Mouse (Mus musculus) bone marrow, adult 2 months (tissue): ENCODE results near the gene Ergic2.

ENCODE experiments used
- CTCF ChIP-seq: fragments of 200-500 bp; IDR thresholded peaks from 2 replicates; pipeline ENCODE4 v1.5.1; 2011; ENCODE audit warnings: low read length, control low read depth; ENCODE audit not compliant: control insufficient read depth, insufficient read depth
- POLR2A ChIP-seq: fragments of 200-500 bp; IDR thresholded peaks from 2 replicates; pipeline ENCODE4 v1.6.1; 2011; ENCODE audit warnings: low read depth, mild to moderate bottlenecking, control low read depth, low read length, borderline replicate concordance; ENCODE audit not compliant: control insufficient read depth

DNA sequence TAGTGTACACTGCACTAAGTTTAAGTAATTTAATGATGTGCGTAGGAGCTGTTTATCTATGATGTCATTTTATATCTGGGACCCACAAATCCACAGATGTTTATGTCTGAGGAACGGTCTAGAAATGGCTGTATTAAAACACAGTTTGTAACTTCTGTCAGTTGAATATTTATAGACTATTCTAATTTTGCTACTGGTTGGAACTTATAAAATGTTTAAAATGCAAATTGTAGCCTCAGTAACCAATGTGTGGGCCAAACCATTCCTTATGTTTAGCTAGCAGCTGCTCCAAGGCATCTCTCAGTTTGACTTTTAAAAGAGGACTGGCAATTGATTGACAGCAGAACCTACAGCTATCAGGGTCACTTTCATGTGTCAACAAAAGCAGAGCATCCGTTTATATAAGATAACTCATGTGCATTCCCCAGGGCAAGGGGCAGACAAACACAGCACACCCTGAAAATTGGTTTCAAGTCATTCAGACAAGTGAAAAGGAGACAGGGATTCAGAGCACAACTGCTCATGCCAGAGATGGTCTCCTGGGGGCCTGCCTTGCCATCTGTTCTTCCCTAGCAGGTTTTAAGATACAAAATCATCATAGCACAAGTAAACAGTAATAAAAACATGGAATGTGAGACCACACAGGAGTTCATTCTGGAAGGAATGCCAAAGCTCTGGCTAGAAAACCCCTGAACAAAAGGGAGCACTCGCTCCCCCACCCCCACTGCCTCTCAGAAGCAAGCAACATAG is 48.0 kb upstream of the Ergic2 start:
- no peak for TF ChIP-seq POLR2A
- no peak for TF ChIP-seq CTCF
